Mouse (Mus musculus): ENCODE results near the gene Matn3. TPM values are rescaled to one million over a fixed set of nuclear protein-coding genes. Genes with fewer than 3 reads are reported as not detected.
A peak's percentile ranks its signal among the peaks of the same experiment; 100 is the strongest.

Gene Matn3
- not detected in 2 replicates for polyA plus RNA-seq (2012; rRNA removed)

DNA sequence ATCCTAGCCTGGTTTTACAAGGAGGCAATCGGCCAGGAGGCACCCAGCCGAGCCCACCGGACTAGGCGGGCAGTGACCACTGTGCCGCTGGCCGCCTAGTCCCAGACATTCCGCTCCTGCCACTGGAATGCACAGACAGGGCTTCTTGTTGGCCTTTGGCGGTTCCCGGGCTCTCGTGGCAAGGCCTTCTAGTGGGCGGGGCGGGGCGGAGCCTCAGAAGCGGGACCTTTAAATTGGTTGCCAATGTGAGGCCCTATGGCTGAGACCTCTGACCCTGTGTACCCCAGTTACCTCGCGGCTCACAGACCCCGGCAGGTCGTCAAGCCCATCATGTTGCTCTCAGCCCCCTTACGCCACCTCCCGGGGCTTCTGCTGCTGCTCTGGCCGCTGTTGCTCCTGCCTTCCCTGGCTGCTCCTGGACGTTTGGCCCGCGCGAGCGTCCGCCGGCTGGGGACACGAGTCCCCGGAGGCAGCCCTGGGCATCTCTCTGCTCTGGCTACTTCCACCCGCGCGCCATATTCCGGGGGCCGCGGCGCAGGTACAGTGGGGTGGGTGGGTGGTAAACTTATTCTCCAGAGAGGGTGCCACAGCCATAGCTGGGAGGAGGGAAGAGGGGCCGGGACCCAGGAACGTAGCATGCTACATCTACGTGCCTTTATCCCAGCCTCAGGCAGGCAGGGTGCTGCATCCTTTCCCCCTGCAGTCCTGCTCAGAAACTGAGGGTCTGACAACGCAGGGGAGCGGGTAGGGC, at the start of gene Matn3:
Matn3 (plus strand) TSS at position 216 of the 751 bp plus-strand sequence.
- no peaks in the 10 kb centered on the region for H3K36me3 ChIP-seq (ENCODE audit: control insufficient read depth, insufficient read depth, low read length)
- no peak within 1 kb of the TSS for H3K27ac ChIP-seq (ENCODE audit: insufficient read depth, low read depth, low read length)
- 4% methylated on average over 42 of the region's 42 CpGs for WGBS
- TF ChIP-seq CTCF (IDR thresholded peaks at IDR 0.05; ENCODE audit: extremely low read depth, insufficient read length, insufficient replicate concordance, low read depth, low read length): no peak
- TF ChIP-seq POLR2A (IDR thresholded peaks at IDR 0.05; ENCODE audit: low read depth, low read length): no peak
- peaks cover 4% of the 10 kb centered on the region for H3K27me3 ChIP-seq (ENCODE audit: control insufficient read depth, insufficient read depth, low read length)
- H3K4me3 ChIP-seq (ENCODE audit: low read depth, low read length): peak within 1 kb of the TSS; percentile 45
- H3K4me1 ChIP-seq (ENCODE audit: control insufficient read depth, insufficient read depth, insufficient read length, low read length): peaks cover 5% of the 10 kb centered on the region

DNA sequence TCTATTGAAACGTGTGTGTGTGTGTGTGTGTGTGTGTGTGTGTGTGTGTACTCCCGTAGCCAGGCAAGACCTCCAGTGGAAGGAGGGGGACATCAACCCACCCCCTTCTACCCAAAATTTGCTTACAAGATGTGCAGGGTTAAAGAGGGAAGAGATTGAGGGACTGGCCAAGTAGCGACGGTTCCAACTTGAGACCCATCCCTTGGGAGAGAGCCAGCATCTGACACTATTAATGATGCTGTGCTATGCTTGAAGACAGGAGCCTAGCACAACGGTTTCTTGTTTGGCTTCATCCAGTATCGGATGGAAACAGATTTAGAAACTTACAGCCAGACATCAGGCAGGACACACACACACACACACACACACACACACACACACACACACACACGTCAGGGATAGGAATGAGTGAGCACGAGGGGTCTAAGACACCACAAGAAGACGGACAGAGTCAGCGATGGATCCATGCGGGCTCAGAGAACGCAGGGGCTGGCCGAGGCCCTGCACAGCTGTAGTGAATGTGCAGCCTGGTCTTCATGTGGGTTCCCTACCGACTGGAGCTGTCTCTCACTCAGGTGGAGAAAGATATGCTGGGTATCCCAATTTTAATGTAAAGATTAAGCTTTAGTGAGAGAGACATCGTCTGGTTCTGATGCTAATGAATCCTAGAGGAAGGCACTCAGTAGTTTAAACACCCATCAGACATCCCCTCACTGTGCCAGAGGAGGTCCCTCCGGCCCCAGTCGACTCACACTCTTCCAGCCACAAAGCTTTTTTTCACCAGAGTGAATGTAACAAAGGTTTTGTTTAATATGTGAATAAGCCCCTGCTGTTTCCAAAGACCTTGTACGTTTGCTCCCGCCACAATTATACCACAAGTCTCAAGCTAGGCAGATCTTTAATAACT, 48.6 kb upstream of the Matn3 start:
- no peak overlapping the region for H3K27ac ChIP-seq (ENCODE audit: insufficient read depth, low read depth, low read length)

DNA sequence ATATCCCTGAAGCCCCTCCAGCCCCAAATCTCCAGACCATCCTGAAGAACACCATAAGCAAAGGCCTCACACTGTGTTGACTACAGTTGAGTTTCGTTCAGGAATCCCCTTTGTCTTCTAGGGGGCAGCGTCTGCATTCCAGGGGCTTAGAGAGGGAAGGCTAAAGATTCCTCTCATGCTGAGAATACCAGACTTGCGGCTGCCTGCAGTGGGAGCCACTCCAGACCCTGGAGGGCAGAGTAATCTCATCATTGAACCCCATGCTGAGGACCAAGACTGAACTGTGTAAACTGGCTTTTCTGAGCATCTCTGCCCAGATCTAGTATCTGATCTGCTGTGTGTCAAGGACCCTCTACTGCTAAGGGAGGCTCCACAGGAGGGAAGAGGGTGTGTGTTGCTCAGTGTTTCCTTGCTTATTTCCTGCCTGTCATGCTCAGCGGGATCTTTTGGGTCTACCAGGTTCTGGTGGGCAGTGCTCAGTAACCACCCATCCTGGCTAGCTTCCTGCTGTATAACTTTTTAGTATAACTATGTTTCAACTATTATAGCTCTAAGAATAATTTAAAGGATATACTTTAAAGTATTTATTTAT, 47.5 kb upstream of the Matn3 start:
- no peaks in the 10 kb centered on the region for H3K27me3 ChIP-seq (ENCODE audit: control insufficient read depth, insufficient read depth, low read length)
- no peak overlapping the region for H3K4me3 ChIP-seq (ENCODE audit: low read depth, low read length)
- TF ChIP-seq CTCF (IDR thresholded peaks at IDR 0.05; ENCODE audit: extremely low read depth, insufficient read length, insufficient replicate concordance, low read depth, low read length): no peak
- no peak for TF ChIP-seq POLR2A (IDR thresholded peaks at IDR 0.05; ENCODE audit: low read depth, low read length)
- no peaks in the 10 kb centered on the region for H3K36me3 ChIP-seq (ENCODE audit: control insufficient read depth, insufficient read depth, low read length)
- WGBS: 72% methylated on average over 4 of the region's 4 CpGs
- no peaks in the 10 kb centered on the region for H3K4me1 ChIP-seq (ENCODE audit: control insufficient read depth, insufficient read depth, insufficient read length, low read length)
- H3K27ac ChIP-seq (ENCODE audit: insufficient read depth, low read depth, low read length): no peak overlapping the region

More for the DNA sequence above, 48.6 kb upstream of the Matn3 start:
- no peaks in the 10 kb centered on the region for H3K36me3 ChIP-seq (ENCODE audit: control insufficient read depth, insufficient read depth, low read length)
- TF ChIP-seq POLR2A (IDR thresholded peaks at IDR 0.05; ENCODE audit: low read depth, low read length): no peak
- no peak for TF ChIP-seq CTCF (IDR thresholded peaks at IDR 0.05; ENCODE audit: extremely low read depth, insufficient read length, insufficient replicate concordance, low read depth, low read length)
- 77% methylated on average over 19 of the region's 19 CpGs for WGBS
- H3K27me3 ChIP-seq (ENCODE audit: control insufficient read depth, insufficient read depth, low read length): no peaks in the 10 kb centered on the region
- H3K4me3 ChIP-seq (ENCODE audit: low read depth, low read length): no peak overlapping the region
- no peaks in the 10 kb centered on the region for H3K4me1 ChIP-seq (ENCODE audit: control insufficient read depth, insufficient read depth, insufficient read length, low read length)

DNA sequence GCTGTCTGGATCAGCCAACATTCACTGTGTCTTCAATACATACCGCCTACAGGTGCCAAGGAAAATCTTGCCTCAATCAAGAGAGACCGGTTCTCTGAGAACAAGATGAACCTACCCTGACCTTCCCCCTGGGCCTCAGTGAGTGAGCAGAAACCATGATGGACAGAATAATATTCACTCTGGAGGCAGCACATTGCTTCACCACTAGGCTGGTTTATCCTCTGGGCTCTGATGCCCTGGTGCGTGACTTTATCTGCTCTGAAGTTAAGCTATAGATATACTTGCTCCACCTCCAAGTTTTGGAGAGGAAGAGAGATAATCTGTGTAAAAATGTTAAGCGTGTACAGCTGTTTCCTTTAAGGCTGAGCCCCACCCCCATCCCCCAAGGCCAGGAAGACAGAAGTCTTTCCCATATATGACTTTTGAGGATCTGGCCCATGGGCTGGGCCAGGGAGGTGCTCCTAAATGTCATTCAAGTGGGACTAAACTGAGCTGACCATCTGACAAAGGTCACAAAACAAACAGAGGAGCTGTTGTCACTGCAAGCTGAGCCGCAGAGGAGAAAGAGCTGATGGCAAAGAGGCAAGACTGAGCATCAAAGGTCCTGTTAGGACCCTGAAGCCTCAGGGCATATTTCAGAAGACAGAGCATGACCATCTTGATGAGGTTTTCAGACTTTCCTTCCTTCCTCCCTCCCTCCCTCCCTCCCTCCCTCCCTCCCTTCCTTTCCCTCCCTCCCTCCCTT, 46.6 kb upstream of the Matn3 start:
- no peaks in the 10 kb centered on the region for H3K4me1 ChIP-seq (ENCODE audit: control insufficient read depth, insufficient read depth, insufficient read length, low read length)
- H3K27me3 ChIP-seq (ENCODE audit: control insufficient read depth, insufficient read depth, low read length): no peaks in the 10 kb centered on the region
- WGBS: 31% methylated on average over 5 of the region's 5 CpGs
- TF ChIP-seq POLR2A (IDR thresholded peaks at IDR 0.05; ENCODE audit: low read depth, low read length): no peak
- TF ChIP-seq CTCF (IDR thresholded peaks at IDR 0.05; ENCODE audit: extremely low read depth, insufficient read length, insufficient replicate concordance, low read depth, low read length): no peak
- no peak overlapping the region for H3K4me3 ChIP-seq (ENCODE audit: low read depth, low read length)
- no peaks in the 10 kb centered on the region for H3K36me3 ChIP-seq (ENCODE audit: control insufficient read depth, insufficient read depth, low read length)
- no peak overlapping the region; the same call in 1 of the 2 replicates for H3K27ac ChIP-seq (ENCODE audit: insufficient read depth, low read depth, low read length)

DNA sequence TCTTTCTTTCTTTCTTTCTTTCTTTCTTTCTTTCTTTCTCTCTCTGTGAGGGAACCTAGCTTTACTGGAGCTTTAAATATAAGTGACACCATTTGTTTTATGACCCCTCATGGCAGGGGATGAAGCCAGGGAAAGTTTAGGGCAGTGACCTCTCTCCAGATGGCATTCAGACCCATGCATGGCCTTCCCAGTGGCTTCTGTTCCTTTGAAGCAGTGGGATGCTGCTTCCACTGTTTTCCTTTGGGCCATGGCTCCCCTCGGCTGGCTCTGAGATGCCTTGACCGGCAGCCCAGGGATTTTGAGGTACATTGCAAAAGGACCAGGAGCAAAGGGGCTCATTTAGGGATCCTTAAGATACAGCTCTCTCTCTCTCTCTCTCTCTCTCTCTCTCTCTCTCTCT, 45.8 kb upstream of the Matn3 start:
- H3K36me3 ChIP-seq (ENCODE audit: control insufficient read depth, insufficient read depth, low read length): no peaks in the 10 kb centered on the region
- no peaks in the 10 kb centered on the region for H3K27me3 ChIP-seq (ENCODE audit: control insufficient read depth, insufficient read depth, low read length)
- TF ChIP-seq POLR2A (IDR thresholded peaks at IDR 0.05; ENCODE audit: low read depth, low read length) (no peak), CTCF (IDR thresholded peaks at IDR 0.05; ENCODE audit: extremely low read depth, insufficient read length, insufficient replicate concordance, low read depth, low read length) (no peak)
- H3K4me1 ChIP-seq (ENCODE audit: control insufficient read depth, insufficient read depth, insufficient read length, low read length): no peaks in the 10 kb centered on the region
- no peak overlapping the region for H3K27ac ChIP-seq (ENCODE audit: insufficient read depth, low read depth, low read length)
- whole genome bisulfite sequencing: 67% methylated on average over 2 of the region's 2 CpGs
- no peak overlapping the region for H3K4me3 ChIP-seq (ENCODE audit: low read depth, low read length)

DNA sequence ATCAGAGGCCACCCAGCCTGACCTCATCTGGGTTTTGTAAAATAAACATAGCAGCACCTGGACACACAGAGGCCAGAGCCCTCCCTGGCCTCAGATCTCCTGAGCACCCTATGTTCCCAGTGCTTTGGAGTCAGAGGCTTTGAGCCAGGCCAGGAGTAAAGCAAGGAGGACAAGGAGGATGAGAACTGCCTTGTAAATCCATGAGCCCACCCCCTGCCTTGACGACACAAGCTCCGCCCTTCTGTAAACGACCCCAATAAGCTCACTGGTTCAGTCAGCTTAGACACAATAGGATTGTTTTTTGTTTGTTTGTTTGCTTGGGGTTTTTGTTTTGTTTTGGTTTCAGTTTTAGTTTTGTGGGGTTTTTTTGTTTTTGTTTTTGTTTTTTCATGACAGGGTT, 45.2 kb upstream of the Matn3 start:
- Histone ChIP-seq H3K4me1 (ENCODE audit: control insufficient read depth, insufficient read depth, insufficient read length, low read length) (no peaks in the 10 kb centered on the region), H3K27ac (ENCODE audit: insufficient read depth, low read depth, low read length) (no peak overlapping the region), H3K27me3 (ENCODE audit: control insufficient read depth, insufficient read depth, low read length) (no peaks in the 10 kb centered on the region), H3K4me3 (ENCODE audit: low read depth, low read length) (no peak overlapping the region), H3K36me3 (ENCODE audit: control insufficient read depth, insufficient read depth, low read length) (no peaks in the 10 kb centered on the region)
- 46% methylated on average over 3 of the region's 3 CpGs for WGBS
- TF ChIP-seq POLR2A (IDR thresholded peaks at IDR 0.05; ENCODE audit: low read depth, low read length) (no peak), CTCF (IDR thresholded peaks at IDR 0.05; ENCODE audit: extremely low read depth, insufficient read length, insufficient replicate concordance, low read depth, low read length) (no peak)

All from small intestine, adult 2 months (tissue).